28 mouse cellular contexts compared by ENCODE assay signal in genomic region chr5:146267776-146268175, GRCm38 (mm10). TPM values are rescaled to one million over a fixed set of nuclear protein-coding genes. Genes with fewer than 3 reads are reported as not detected.
DNase-seq lines count a peak whose midpoint lies in the region; ATAC-seq and TF ChIP-seq lines count a peak whose summit lies in the region.
"Had no signal": no experiment of that assay in that cellular context is flagged by ENCODE, and none has a peak within 500 bp of the region (broad histone marks: within the 10 kb centered on the region; RNA-seq: fewer than 3 reads in every experiment).

No protein-coding gene starts in this region.

- ATAC-seq in liver, embryonic 13.5 days (ENCODE audit: low read depth), result no peak
- ATAC-seq: forebrain, embryonic 14.5 days; forebrain, postnatal 0 days; hindbrain, embryonic 16.5 days; intestine, embryonic 15.5 days had no signal

- peak; percentile 35 to 47 for DNase-seq in cerebellum, adult 2 months
- DNase-seq in cerebellum, postnatal 4 days (ENCODE audit: low spot score in 2 of 2), result no peak
- peak; percentile 27 to 31 for DNase-seq in cerebellum, postnatal 36 days
- no peak for DNase-seq in cerebellum, adult 11 months
- no peak for DNase-seq in liver, embryonic 13.5 days
- DNase-seq in liver, result no peak
- DNase-seq: adrenal gland, postnatal 10 days; adrenal gland, postnatal 36 days; B cell, adult 2 months; forebrain, postnatal 0 days; gastrocnemius, postnatal 10 days; gastrocnemius, postnatal 36 days; heart, postnatal 10 days; heart, postnatal 36 days; kidney, adult 11 months; kidney, adult 8-10 months had no signal

- H3K9ac ChIP-seq in liver, embryonic 13.5 days, result no peak overlapping the region
- H3K9ac ChIP-seq: embryonic facial prominence, embryonic 12.5 days; embryonic facial prominence, embryonic 15.5 days; forebrain, postnatal 0 days; heart, embryonic 12.5 days; heart, embryonic 15.5 days; hindbrain, embryonic 13.5 days; intestine, embryonic 15.5 days had no signal

- H3K27ac ChIP-seq in cerebellum, adult 2 months (ENCODE audit: insufficient read depth, low read length), result no peak overlapping the region
- peak overlapping the region; percentile 29; the same call in 1 of the 2 replicates for H3K27ac ChIP-seq in liver, embryonic 13.5 days
- H3K27ac ChIP-seq: embryonic facial prominence, embryonic 12.5 days; embryonic facial prominence, embryonic 15.5 days; heart, embryonic 15.5 days; hindbrain, embryonic 10.5 days; hindbrain, embryonic 13.5 days; intestine, embryonic 15.5 days had no signal

- H3K4me1 ChIP-seq in cerebellum, adult 2 months (ENCODE audit: control insufficient read depth, insufficient read depth, low read length), result peaks cover 9% of the 10 kb centered on the region; the same call in 1 of the 2 replicates
- H3K4me1 ChIP-seq in liver, embryonic 13.5 days (replicated peaks), result peaks cover 28% of the 10 kb centered on the region
- H3K4me1 ChIP-seq: embryonic facial prominence, embryonic 12.5 days; embryonic facial prominence, embryonic 15.5 days; hindbrain, embryonic 10.5 days; hindbrain, embryonic 13.5 days; intestine, embryonic 15.5 days had no signal

- no peaks in the 10 kb centered on the region for H3K9me3 ChIP-seq in liver, embryonic 13.5 days (replicated peaks)
- H3K9me3 ChIP-seq: embryonic facial prominence, embryonic 12.5 days; embryonic facial prominence, embryonic 15.5 days; G1E; heart, embryonic 12.5 days; heart, embryonic 15.5 days; hindbrain, embryonic 10.5 days; hindbrain, embryonic 13.5 days; intestine, embryonic 15.5 days had no signal

- no peak for TF ChIP-seq POLR2A in cerebellum, adult 2 months (IDR thresholded peaks at IDR 0.05; ENCODE audit: borderline replicate concordance, insufficient read depth, low read length)

- no peak overlapping the region for H3K4me2 ChIP-seq in liver, embryonic 13.5 days
- H3K4me2 ChIP-seq: embryonic facial prominence, embryonic 12.5 days; embryonic facial prominence, embryonic 15.5 days; heart, embryonic 12.5 days; heart, embryonic 15.5 days; hindbrain, embryonic 13.5 days; intestine, embryonic 15.5 days had no signal

- no peak for TF ChIP-seq CTCF in cerebellum, adult 2 months (IDR thresholded peaks at IDR 0.05; ENCODE audit: borderline replicate concordance, insufficient read depth, low read depth, low read length)

- no peaks in the 10 kb centered on the region for H3K27me3 ChIP-seq in cerebellum, adult 2 months (ENCODE audit: control insufficient read depth, insufficient read depth, low read length)
- H3K27me3 ChIP-seq in liver, embryonic 13.5 days, result no peaks in the 10 kb centered on the region
- H3K27me3 ChIP-seq: CH12.LX; embryonic facial prominence, embryonic 12.5 days; embryonic facial prominence, embryonic 15.5 days; heart, embryonic 12.5 days; heart, embryonic 15.5 days; hindbrain, embryonic 13.5 days; intestine, embryonic 15.5 days; Patski had no signal

- H3K36me3 ChIP-seq in liver, embryonic 13.5 days, result peaks cover 32% of the 10 kb centered on the region

- WGBS in cerebellum, adult 2 months, result 24% methylated on average over 7 of the region's 7 CpGs
- 85% methylated on average over 7 of the region's 7 CpGs for WGBS in liver, embryonic 13.5 days (ENCODE audit: insufficient replicate concordance)

- no peak overlapping the region for H3K4me3 ChIP-seq in cerebellum, adult 2 months (replicated peaks; ENCODE audit: insufficient read depth, low read depth, low read length)
- H3K4me3 ChIP-seq in liver, embryonic 13.5 days (replicated peaks), result no peak overlapping the region
- H3K4me3 ChIP-seq: embryonic facial prominence, embryonic 12.5 days; embryonic facial prominence, embryonic 15.5 days; heart, embryonic 12.5 days; heart, embryonic 15.5 days; hindbrain, embryonic 10.5 days; hindbrain, embryonic 13.5 days; intestine, embryonic 15.5 days had no signal

RNA-seq across cellular contexts. Expression of gene Cdk8, which starts 36.7 kb away (rescaled TPM):
- polyA plus RNA-seq in cerebellum, adult 2 months (2012; rRNA removed), result 35.3 and 37.5 TPM in 2 replicates
- polyA plus RNA-seq in liver, embryonic 13.5 days (2015; fragmentation: Nextera tagmentation; extraction: Ambion mirVana), result 19.9 and 20.4 TPM in 2 replicates

RNA-seq across cellular contexts. Expression of gene Rnf6, which starts 46.4 kb away (rescaled TPM):
- 67.0 and 68.4 TPM in 2 replicates for polyA plus RNA-seq in cerebellum, adult 2 months (2012; rRNA removed)
- polyA plus RNA-seq in liver, embryonic 13.5 days (2015; fragmentation: Nextera tagmentation; extraction: Ambion mirVana), result 21.3 and 28.2 TPM in 2 replicates

Comparison
In these comparisons a context has a peak if more than half of its experiments do, and no peak if none do; other contexts are left out.
1. DNase-seq: peak in cerebellum, adult 2 months (2 of 2) and cerebellum, postnatal 36 days (2 of 2); none in cerebellum, postnatal 4 days (0 of 2), cerebellum, adult 11 months (single experiment), liver, embryonic 13.5 days (single experiment) and liver (single experiment).